Mouse (Mus musculus) right cerebral cortex, postnatal 10 days (tissue): ENCODE data around the gene Drap1.
A peak's percentile ranks its signal among the peaks of the same experiment; 100 is the strongest.

Experiments used
- DNase-seq, 2 experiments: peaks; one replicate each; pipeline ENCODE4 v3.0.0; 2021; ENCODE audit warnings: low spot score in 2 of 2

The Drap1 gene

GRCm38 (mm10) chr19:5448354-5449150, 23.8 kb upstream of the Drap1 start:
- DNase-seq: no peak

DNA sequence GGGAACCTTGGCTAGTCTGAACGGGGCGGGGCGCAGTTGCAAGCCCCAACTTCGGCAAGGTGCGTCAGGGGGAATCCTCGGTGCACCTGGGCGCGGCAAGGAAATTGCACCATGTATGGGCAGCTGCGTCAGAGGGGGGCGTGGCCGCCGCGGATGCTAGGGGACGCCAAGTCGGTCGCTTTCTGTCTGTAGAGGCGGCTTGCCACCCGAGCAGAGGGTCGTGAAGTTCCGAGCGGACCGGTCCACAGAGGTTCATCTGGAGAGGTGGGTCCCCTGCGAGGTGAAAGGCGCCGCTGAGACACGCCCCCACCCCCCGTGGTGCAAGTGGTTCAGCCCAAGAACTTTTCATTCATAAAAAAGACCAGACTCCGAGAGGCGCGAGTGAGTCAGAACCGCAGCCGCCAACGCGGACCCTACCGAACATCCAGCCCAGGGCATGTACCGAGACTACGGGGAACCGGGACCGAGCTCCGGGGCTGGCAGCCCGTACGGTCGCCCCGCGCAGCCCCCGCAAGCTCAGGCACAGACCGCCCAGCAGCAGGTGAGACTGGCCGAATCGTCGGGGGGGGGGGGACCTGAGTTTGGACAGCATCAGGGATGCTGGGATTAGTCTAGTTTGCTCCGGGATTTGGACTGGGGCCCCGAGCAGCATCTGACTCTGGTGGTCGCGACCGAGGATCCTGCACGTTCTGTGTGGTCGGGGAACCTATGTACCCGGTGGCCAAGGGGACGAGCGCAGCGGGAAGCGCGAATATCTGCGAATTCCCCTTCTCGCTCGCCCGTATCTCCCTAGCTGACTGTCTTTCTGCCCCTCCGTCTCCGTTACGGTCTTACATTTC, 23.0 kb upstream of the Drap1 start, which contains the start of gene Fosl1:
Gene Fosl1, plus strand, starts transcription at position 33 of the 839 bp plus-strand sequence.
- DNase-seq: peak; percentile 76 to 79

- DNase-seq: no peak
Observed at GRCm38 (mm10) chr19:5445747-5446146, 21.0 kb upstream of the Drap1 start.

- DNase-seq: no peak
Observed at GRCm38 (mm10) chr19:5444954-5445353, 20.2 kb upstream of the Drap1 start.

- DNase-seq: no peak
Observed at GRCm38 (mm10) chr19:5444371-5444908, 19.7 kb upstream of the Drap1 start.

- DNase-seq: no peak
Observed at GRCm38 (mm10) chr19:5433951-5434350, 9.2 kb upstream of the Drap1 start.

DNA sequence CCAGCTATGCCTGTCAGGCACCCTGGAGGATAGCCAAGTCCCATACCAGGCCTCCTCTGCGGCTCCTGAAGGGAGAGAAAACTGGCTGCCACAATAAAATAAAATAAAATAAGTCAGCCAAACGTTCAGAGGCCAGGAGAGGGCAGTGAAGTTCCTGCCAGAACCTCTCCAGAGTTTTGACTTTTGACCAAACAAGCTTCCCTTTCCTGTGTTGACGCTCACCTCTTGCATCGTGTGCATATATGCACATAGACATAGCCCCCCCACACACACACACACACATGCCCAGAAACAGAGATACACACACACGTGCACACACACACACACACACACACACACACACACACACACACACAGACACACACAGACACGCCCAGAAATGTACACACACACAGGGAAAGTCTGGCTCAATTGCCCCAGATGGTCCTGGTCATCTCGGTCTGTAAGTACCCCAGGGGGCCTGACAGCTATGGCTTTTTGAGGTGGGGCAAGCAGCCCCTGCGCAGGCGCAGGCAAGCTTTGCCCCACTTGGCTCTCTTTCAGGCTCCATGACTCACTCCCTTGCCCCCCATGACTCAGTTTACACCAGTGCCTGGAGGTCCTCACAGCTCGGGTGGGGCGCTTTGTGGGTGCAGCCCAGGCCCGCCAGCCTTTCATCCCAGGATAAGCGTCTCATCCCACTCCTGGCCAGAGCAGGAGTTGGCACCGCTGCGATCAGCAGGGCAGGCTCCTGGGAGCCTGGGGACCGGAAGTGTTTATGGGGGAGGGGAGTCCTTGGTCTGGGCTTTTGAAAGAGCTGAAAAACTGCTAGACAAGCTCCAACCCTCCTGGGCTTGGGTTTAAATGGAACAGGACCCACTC, 8.4 kb upstream of the Drap1 start:
- peak in 1 of 2 experiments; percentile 35 for DNase-seq

GRCm38 (mm10) chr19:5431911-5432464, 7.2 kb upstream of the Drap1 start:
- no peak for DNase-seq

GRCm38 (mm10) chr19:5430408-5430807, 5.6 kb upstream of the Drap1 start:
- no peak for DNase-seq

DNA sequence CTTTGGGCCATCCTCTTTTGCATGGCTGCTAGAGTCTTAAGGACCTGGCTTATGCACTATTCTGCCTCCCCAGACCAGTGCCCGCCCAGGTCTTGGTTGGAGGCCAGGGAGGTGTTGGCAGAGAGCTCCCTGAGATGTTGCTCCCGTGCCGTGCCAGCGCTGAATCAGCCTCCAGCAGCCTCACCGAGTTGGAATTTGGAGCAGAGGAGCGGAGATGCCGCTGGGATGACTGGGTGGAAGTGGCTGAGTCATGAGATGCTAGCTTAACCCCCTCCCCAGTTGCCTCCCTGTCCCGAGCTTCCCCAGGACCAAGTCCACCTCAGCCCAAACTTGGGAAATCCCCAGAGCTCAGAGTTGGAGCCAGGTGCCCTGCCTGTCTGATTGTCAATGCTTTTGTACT, 5.0 kb upstream of the Drap1 start:
- peak in 1 of 2 experiments; percentile 47 for DNase-seq

DNA sequence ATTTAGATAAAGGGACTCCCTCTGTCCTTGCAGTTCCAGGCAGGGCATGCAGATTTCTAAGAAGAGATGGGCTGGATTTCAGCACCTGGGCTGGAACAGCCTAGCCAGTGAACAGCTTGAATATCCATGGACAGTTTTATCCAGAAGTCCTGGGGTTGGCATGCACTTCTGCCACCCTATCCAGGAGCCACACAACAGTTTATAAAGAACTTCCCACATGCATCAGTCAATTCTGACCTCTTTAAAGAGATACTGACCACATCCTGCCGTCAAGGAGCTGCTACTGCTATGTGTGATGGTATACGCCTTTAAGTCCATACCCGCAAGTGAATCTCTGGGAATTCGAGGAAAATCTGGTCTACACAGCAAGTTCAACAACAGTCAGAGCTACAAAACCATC, 4.4 kb upstream of the Drap1 start:
- no peak for DNase-seq

GRCm38 (mm10) chr19:5428083-5428482, 3.3 kb upstream of the Drap1 start:
- no peak for DNase-seq

- DNase-seq: no peak
Observed at GRCm38 (mm10) chr19:5426640-5427290, 2.0 kb upstream of the Drap1 start.

- peak; percentile 39 to 59 for DNase-seq
Observed at GRCm38 (mm10) chr19:5425906-5426565, 1.3 kb upstream of the Drap1 start.

GRCm38 (mm10) chr19:5424092-5424781, 542 bp downstream of the Drap1 start:
- DNase-seq: peak; percentile 81

DNA sequence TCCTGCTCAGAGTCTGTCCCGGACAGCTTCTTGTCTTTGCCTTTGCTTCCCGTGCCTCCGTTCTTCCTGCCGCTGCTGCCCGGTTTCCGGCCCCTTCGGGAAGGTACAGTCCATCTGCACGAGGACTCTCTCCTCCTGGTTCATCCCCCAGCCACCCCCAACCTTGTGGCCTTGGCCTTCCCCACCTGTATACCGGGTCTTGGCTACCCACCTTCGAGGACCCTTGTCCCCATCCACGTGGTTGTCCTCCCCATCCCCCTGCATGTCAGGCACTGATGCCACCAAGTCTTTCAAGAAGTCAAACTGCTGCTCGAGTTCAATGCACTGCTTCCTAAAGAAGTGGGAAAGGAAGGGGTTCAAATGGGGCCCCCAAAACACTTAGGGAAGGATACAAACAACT, 1.2 kb downstream of the Drap1 start:
- peak in 1 of 2 experiments; percentile 41 for DNase-seq

DNA sequence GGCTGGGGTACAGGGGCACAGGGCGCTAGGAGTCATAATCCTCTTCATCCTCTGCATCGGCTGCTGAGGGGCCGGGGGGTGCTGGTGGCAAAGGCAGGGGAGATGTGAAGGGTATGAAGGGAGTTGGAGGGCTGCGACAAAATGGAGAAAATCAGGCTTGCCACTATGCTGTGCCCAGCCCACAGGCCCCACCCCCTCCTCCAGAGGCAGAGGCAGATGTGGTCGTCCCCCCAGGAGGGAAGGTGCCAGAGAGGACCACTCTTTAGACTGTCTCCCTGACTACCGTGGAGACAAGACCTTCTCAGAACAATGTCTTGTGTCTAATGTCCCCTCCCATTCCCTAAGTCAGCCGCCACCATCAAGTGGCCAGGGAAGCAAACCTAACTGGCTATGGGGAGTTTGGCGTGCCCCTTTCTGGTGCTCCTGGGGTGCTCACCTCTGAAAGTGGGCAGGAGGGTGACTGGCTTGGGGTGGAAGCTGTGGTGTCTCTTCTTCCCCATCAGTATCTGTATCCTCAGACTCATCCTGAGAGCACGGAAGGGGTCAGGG, 1.8 kb downstream of the Drap1 start:
- DNase-seq: no peak

DNA sequence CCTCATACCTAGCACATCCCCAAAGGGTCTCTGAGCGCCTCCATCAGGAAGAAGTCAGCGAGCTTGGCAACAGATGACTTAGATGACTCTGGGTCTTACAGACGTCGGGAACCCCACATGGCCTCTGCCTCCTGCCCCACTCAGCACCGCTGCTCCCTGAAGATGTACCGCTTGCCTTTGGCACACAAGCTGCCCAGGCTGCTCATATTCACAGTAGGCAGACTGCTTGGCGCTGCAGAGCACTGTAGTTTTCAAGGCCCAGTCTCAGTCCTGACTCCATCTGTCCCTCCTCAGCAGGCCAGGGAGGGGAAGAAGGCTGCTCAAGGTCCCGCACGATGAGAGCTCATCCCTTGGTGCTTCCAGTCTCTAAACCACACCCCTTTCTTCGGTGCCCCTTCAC, 2.5 kb downstream of the Drap1 start:
- no peak for DNase-seq

DNA sequence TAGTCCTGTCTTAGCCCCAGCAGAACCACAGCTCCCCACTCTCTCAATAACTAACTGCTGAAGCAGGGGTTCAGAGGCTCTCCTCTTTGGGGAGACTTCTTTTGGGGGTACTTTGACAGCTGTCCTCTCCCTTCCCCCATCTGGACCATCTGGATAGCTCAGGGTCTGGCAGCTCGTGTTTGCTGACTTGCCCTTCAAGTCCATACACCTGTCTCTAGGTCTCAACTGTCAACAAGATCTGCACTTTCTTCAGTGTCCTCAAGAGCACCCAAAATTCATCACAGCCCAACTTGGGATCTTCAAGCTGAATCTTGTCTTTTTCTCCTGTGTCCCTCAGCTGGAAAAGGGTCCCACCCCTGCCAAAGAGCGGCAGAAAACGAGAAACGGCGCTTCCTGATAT, 3.0 kb downstream of the Drap1 start:
- no peak for DNase-seq
